ENCODE assay signal across 8 mouse cellular contexts in the genomic region with DNA sequence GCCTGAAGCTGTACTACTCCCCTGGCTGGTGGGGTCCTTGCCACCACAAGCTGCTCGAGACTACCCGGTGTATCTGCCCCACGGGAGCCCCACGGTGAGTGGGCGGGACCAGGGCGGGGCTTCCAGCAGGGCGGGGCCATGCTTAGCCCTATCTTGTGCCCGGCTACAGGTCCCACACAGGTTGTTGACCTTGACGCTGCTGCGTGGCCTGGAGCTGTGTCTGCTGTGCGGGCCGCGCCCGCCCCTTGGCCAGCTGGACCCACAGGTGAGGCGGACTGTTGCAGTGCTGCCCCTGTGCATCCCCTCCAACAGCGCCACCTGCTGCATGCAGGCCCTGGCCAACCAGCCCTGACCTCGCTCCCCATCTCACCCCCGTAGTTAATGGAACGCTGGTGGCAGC. TPM values are rescaled to one million over a fixed set of nuclear protein-coding genes. Genes with fewer than 3 reads are reported as not detected.
A peak's percentile ranks its signal among the peaks of the same experiment; 100 is the strongest.
DNase-seq lines count a peak whose midpoint lies in the region; ATAC-seq and TF ChIP-seq lines count a peak whose summit lies in the region.

No protein-coding gene starts in this region.

- 0 out of 2 replicates have a peak, but pooled peaks have one; percentile 58 for TF ChIP-seq EP300 in ES-Bruce4 (IDR thresholded peaks at IDR 0.05; ENCODE audit: insufficient read depth, low read depth, low read length)

- H3K4me2 ChIP-seq in hindbrain, embryonic 12.5 days (replicated peaks) = no peak overlapping the region; the same call in 1 of the 2 replicates
- no peak overlapping the region for H3K4me2 ChIP-seq in hindbrain, embryonic 11.5 days (replicated peaks; ENCODE audit: low read depth, low read length)
- H3K4me2 ChIP-seq in midbrain, embryonic 12.5 days (replicated peaks) = peak overlapping the region; percentile 17

- TF ChIP-seq CTCF in ES-Bruce4 (IDR thresholded peaks at IDR 0.05; ENCODE audit: low read depth, low read length) = peak; percentile 86

- H3K36me3 ChIP-seq in hindbrain, embryonic 12.5 days = peaks cover 48% of the 10 kb centered on the region
- peaks cover 6% of the 10 kb centered on the region; the same call in 1 of the 2 replicates for H3K36me3 ChIP-seq in hindbrain, embryonic 11.5 days (ENCODE audit: control insufficient read depth, insufficient read depth, low read length)
- H3K36me3 ChIP-seq in ES-Bruce4 (ENCODE audit: control insufficient read depth, insufficient read depth, low read length, poor library complexity, severe bottlenecking) = no peaks in the 10 kb centered on the region
- peaks cover 39% of the 10 kb centered on the region for H3K36me3 ChIP-seq in midbrain, embryonic 12.5 days

- WGBS in hindbrain, embryonic 12.5 days = 30% methylated on average over 19 of the region's 19 CpGs
- 35% methylated on average over 19 of the region's 19 CpGs for WGBS in hindbrain, embryonic 11.5 days
- 31% methylated on average over 19 of the region's 19 CpGs for WGBS in midbrain, embryonic 12.5 days

- no peak for TF ChIP-seq POLR2A in ES-Bruce4 (IDR thresholded peaks at IDR 0.05; ENCODE audit: insufficient read depth, low read length)

- no peaks in the 10 kb centered on the region for H3K9me3 ChIP-seq in hindbrain, embryonic 12.5 days (replicated peaks)
- no peaks in the 10 kb centered on the region for H3K9me3 ChIP-seq in hindbrain, embryonic 11.5 days (ENCODE audit: control insufficient read depth, low read length)
- H3K9me3 ChIP-seq in ES-Bruce4 (replicated peaks; ENCODE audit: control insufficient read depth, insufficient read depth, low read length, poor library complexity, severe bottlenecking) = no peaks in the 10 kb centered on the region
- no peaks in the 10 kb centered on the region for H3K9me3 ChIP-seq in midbrain, embryonic 12.5 days

- ATAC-seq in hindbrain, embryonic 12.5 days (ENCODE audit: low FRiP score) = no peak
- no peak for ATAC-seq in hindbrain, embryonic 11.5 days (ENCODE audit: low FRiP score)
- ATAC-seq in midbrain, embryonic 12.5 days (ENCODE audit: low FRiP score, low read depth) = no peak
- no peak for ATAC-seq in activated CD4-positive, CD25-positive, alpha-beta regulatory T cell, adult 4 months

- H3K4me1 ChIP-seq in hindbrain, embryonic 12.5 days = peaks cover 49% of the 10 kb centered on the region
- H3K4me1 ChIP-seq in hindbrain, embryonic 11.5 days (replicated peaks; ENCODE audit: control insufficient read depth, insufficient read depth, low read length) = peaks cover 7% of the 10 kb centered on the region
- no peaks in the 10 kb centered on the region for H3K4me1 ChIP-seq in ES-Bruce4 (ENCODE audit: control insufficient read depth, insufficient read depth, low read length)
- H3K4me1 ChIP-seq in midbrain, embryonic 12.5 days = peaks cover 59% of the 10 kb centered on the region

- H3K27me3 ChIP-seq in hindbrain, embryonic 12.5 days = 0 out of 2 replicates have a peak, but pooled peaks cover 3% of the 10 kb centered on the region
- no peaks in the 10 kb centered on the region for H3K27me3 ChIP-seq in hindbrain, embryonic 11.5 days (ENCODE audit: control insufficient read depth, insufficient read depth, low read length)
- H3K27me3 ChIP-seq in ES-Bruce4 (ENCODE audit: control insufficient read depth, insufficient read depth, low read length, poor library complexity, severe bottlenecking) = no peaks in the 10 kb centered on the region
- no peaks in the 10 kb centered on the region for H3K27me3 ChIP-seq in midbrain, embryonic 12.5 days

- H3K27ac ChIP-seq in hindbrain, embryonic 12.5 days = peak overlapping the region; percentile 7; the same call in 1 of the 2 replicates
- H3K27ac ChIP-seq in hindbrain, embryonic 11.5 days (ENCODE audit: low read depth, low read length) = no peak overlapping the region
- H3K27ac ChIP-seq in ES-Bruce4 (ENCODE audit: insufficient read depth, low read length) = peak overlapping the region; percentile 24
- H3K27ac ChIP-seq in midbrain, embryonic 12.5 days (replicated peaks) = no peak overlapping the region

- no peak overlapping the region for H3K9ac ChIP-seq in hindbrain, embryonic 12.5 days
- no peak overlapping the region for H3K9ac ChIP-seq in hindbrain, embryonic 11.5 days (ENCODE audit: low read depth, low read length)
- H3K9ac ChIP-seq in ES-Bruce4 (ENCODE audit: low read depth, poor library complexity, severe bottlenecking) = no peak overlapping the region
- no peak overlapping the region for H3K9ac ChIP-seq in midbrain, embryonic 12.5 days (replicated peaks)

- 0 out of 2 replicates have a peak overlapping the region, but pooled peaks have one; percentile 6 for H3K4me3 ChIP-seq in hindbrain, embryonic 12.5 days
- H3K4me3 ChIP-seq in hindbrain, embryonic 11.5 days (ENCODE audit: low read depth, low read length) = no peak overlapping the region
- H3K4me3 ChIP-seq in ES-Bruce4 (ENCODE audit: low read depth, low read length) = peak overlapping the region; percentile 3; the same call in 1 of the 2 replicates
- 0 out of 2 replicates have a peak overlapping the region, but pooled peaks have one; percentile 4 for H3K4me3 ChIP-seq in midbrain, embryonic 12.5 days

- no peak for DNase-seq in hindbrain, embryonic 11.5 days (ENCODE audit: low spot score)
- peak; percentile 68 for DNase-seq in cerebellum, adult 9-10 months
- DNase-seq in kidney, adult 9 months = peak; percentile 64
- DNase-seq in layer of hippocampus, adult 18-20 months (ENCODE audit: low spot score in 2 of 2) = no peak

RNA-seq across cellular contexts. Expression of a gene that starts 2.7 kb away (rescaled TPM):
- 19.1 and 22.7 TPM in 2 replicates for polyA plus RNA-seq in hindbrain, embryonic 12.5 days (2016; fragmentation: Nextera tagmentation; extraction: Ambion mirVana)
- 13.9 and 18.7 TPM in 2 replicates for polyA plus RNA-seq in hindbrain, embryonic 11.5 days (2014; fragmentation: Nextera tagmentation; extraction: Ambion mirVana)
- 15.5 and 17.5 TPM in 2 replicates for polyA plus RNA-seq in ES-Bruce4 (2011; ENCODE audit: insufficient read depth, insufficient read length, low read depth, missing spikeins)
- polyA plus RNA-seq in midbrain, embryonic 12.5 days (2016; fragmentation: Nextera tagmentation; extraction: Ambion mirVana) = 25.8 and 29.7 TPM in 2 replicates
- total RNA-seq in layer of hippocampus, adult 18-20 months (2021) = 10 to 100 TPM; 23.4 to 24.5 TPM
- 10 to 100 TPM in 1 of 2 experiments, 1 to 10 TPM in 1; 7.3 to 19.3 TPM for polyA plus RNA-seq in activated CD4-positive, CD25-positive, alpha-beta regulatory T cell, adult 4 months (2017; shearing (Covaris generic))

RNA-seq across cellular contexts. Expression of a gene that starts 6.1 kb away (rescaled TPM):
- polyA plus RNA-seq in hindbrain, embryonic 12.5 days (2016; fragmentation: Nextera tagmentation; extraction: Ambion mirVana) = 153 and 155 TPM in 2 replicates
- 72.7 and 76.2 TPM in 2 replicates for polyA plus RNA-seq in hindbrain, embryonic 11.5 days (2014; fragmentation: Nextera tagmentation; extraction: Ambion mirVana)
- 54.0 and 65.6 TPM in 2 replicates for polyA plus RNA-seq in ES-Bruce4 (2011; ENCODE audit: insufficient read depth, insufficient read length, low read depth, missing spikeins)
- polyA plus RNA-seq in midbrain, embryonic 12.5 days (2016; fragmentation: Nextera tagmentation; extraction: Ambion mirVana) = 177 and 180 TPM in 2 replicates
- total RNA-seq in layer of hippocampus, adult 18-20 months (2021) = 100 to 1,000 TPM in 1 of 2 experiments, 10 to 100 TPM in 1; 96.8 to 101 TPM
- polyA plus RNA-seq in activated CD4-positive, CD25-positive, alpha-beta regulatory T cell, adult 4 months (2017; shearing (Covaris generic)) = 10 to 100 TPM; 12.2 to 20.1 TPM

RNA-seq across cellular contexts. Expression of a gene that starts 29.0 kb away (rescaled TPM):
- 606 and 662 TPM in 2 replicates for polyA plus RNA-seq in hindbrain, embryonic 12.5 days (2016; fragmentation: Nextera tagmentation; extraction: Ambion mirVana)
- polyA plus RNA-seq in hindbrain, embryonic 11.5 days (2014; fragmentation: Nextera tagmentation; extraction: Ambion mirVana) = 314 and 331 TPM in 2 replicates
- polyA plus RNA-seq in ES-Bruce4 (2011; ENCODE audit: insufficient read depth, insufficient read length, low read depth, missing spikeins) = 153 and 160 TPM in 2 replicates
- polyA plus RNA-seq in midbrain, embryonic 12.5 days (2016; fragmentation: Nextera tagmentation; extraction: Ambion mirVana) = 605 and 652 TPM in 2 replicates
- 100 to 1,000 TPM; 341 to 350 TPM for total RNA-seq in layer of hippocampus, adult 18-20 months (2021)
- polyA plus RNA-seq in activated CD4-positive, CD25-positive, alpha-beta regulatory T cell, adult 4 months (2017; shearing (Covaris generic)) = 1 to 10 TPM; 1.3 to 2.3 TPM

RNA-seq across cellular contexts. Expression of a gene that starts 30.7 kb away (rescaled TPM):
- 103 and 107 TPM in 2 replicates for polyA plus RNA-seq in hindbrain, embryonic 12.5 days (2016; fragmentation: Nextera tagmentation; extraction: Ambion mirVana)
- polyA plus RNA-seq in hindbrain, embryonic 11.5 days (2014; fragmentation: Nextera tagmentation; extraction: Ambion mirVana) = 82.7 and 85.0 TPM in 2 replicates
- 88.5 and 107 TPM in 2 replicates for polyA plus RNA-seq in ES-Bruce4 (2011; ENCODE audit: insufficient read depth, insufficient read length, low read depth, missing spikeins)
- polyA plus RNA-seq in midbrain, embryonic 12.5 days (2016; fragmentation: Nextera tagmentation; extraction: Ambion mirVana) = 91.0 and 92.9 TPM in 2 replicates
- total RNA-seq in layer of hippocampus, adult 18-20 months (2021) = 100 to 1,000 TPM; 288 to 294 TPM
- polyA plus RNA-seq in activated CD4-positive, CD25-positive, alpha-beta regulatory T cell, adult 4 months (2017; shearing (Covaris generic)) = 1 to 10 TPM; 6.8 to 8.0 TPM

RNA-seq across cellular contexts. Expression of a gene that starts 41.7 kb away (rescaled TPM):
- polyA plus RNA-seq in hindbrain, embryonic 12.5 days (2016; fragmentation: Nextera tagmentation; extraction: Ambion mirVana) = 34.7 and 35.1 TPM in 2 replicates
- polyA plus RNA-seq in hindbrain, embryonic 11.5 days (2014; fragmentation: Nextera tagmentation; extraction: Ambion mirVana) = 26.3 and 27.6 TPM in 2 replicates
- polyA plus RNA-seq in ES-Bruce4 (2011; ENCODE audit: insufficient read depth, insufficient read length, low read depth, missing spikeins) = 22.3 and 30.3 TPM in 2 replicates
- 36.4 and 44.0 TPM in 2 replicates for polyA plus RNA-seq in midbrain, embryonic 12.5 days (2016; fragmentation: Nextera tagmentation; extraction: Ambion mirVana)
- 10 to 100 TPM; 25.3 to 27.8 TPM for total RNA-seq in layer of hippocampus, adult 18-20 months (2021)
- polyA plus RNA-seq in activated CD4-positive, CD25-positive, alpha-beta regulatory T cell, adult 4 months (2017; shearing (Covaris generic)) = 10 to 100 TPM; 41.4 to 48.8 TPM

Comparison
In these comparisons a context has a peak if more than half of its experiments do, and no peak if none do; other contexts are left out.
1. H3K27ac ChIP-seq: peak in hindbrain, embryonic 12.5 days (single experiment) and ES-Bruce4 (single experiment); none in hindbrain, embryonic 11.5 days (single experiment) and midbrain, embryonic 12.5 days (single experiment).
2. DNase-seq: peak in cerebellum, adult 9-10 months (single experiment) and kidney, adult 9 months (single experiment); none in hindbrain, embryonic 11.5 days (single experiment) and layer of hippocampus, adult 18-20 months (0 of 2).
3. RNA of a gene that starts 29.0 kb away (polyA plus RNA-seq): 606 to 662 TPM in hindbrain, embryonic 12.5 days, 605 to 652 TPM in midbrain, embryonic 12.5 days, 314 to 331 TPM in hindbrain, embryonic 11.5 days and 153 to 160 TPM in ES-Bruce4; 1.3 to 2.3 TPM in activated CD4-positive, CD25-positive, alpha-beta regulatory T cell, adult 4 months; every median in the first group is over 10 times any median in the second.